Mouse (Mus musculus): Measurements from ENCODE around the gene Tmem234. TPM values are rescaled to one million over a fixed set of nuclear protein-coding genes. Genes with fewer than 3 reads are reported as not detected.

Gene Tmem234
- polyA plus RNA-seq, 1 experiment, result 156 TPM

GRCm38 (mm10) chr4:129624281-129625028, 24.0 kb downstream of the Tmem234 start:
- DNase-seq (ENCODE audit: low read depth), result peak; percentile 98
- TF ChIP-seq POLR2A (IDR thresholded peaks at IDR 0.05; ENCODE audit: borderline replicate concordance, extremely low read depth, insufficient read depth, insufficient read length, poor library complexity, severe bottlenecking), result peak; percentile 30; the same call in 1 of the 2 replicates
- TF ChIP-seq CTCF (IDR thresholded peaks at IDR 0.05; ENCODE audit: borderline replicate concordance, extremely low read depth, insufficient read depth, insufficient read length), result no peak

GRCm38 (mm10) chr4:129625029-129625370, 24.5 kb downstream of the Tmem234 start:
- TF ChIP-seq CTCF (IDR thresholded peaks at IDR 0.05; ENCODE audit: borderline replicate concordance, extremely low read depth, insufficient read depth, insufficient read length) (no peak), POLR2A (IDR thresholded peaks at IDR 0.05; ENCODE audit: borderline replicate concordance, extremely low read depth, insufficient read depth, insufficient read length, poor library complexity, severe bottlenecking) (no peak)
- peak; percentile 83 for DNase-seq (ENCODE audit: low read depth)

- TF ChIP-seq POLR2A (IDR thresholded peaks at IDR 0.05; ENCODE audit: borderline replicate concordance, extremely low read depth, insufficient read depth, insufficient read length, poor library complexity, severe bottlenecking) (no peak), CTCF (IDR thresholded peaks at IDR 0.05; ENCODE audit: borderline replicate concordance, extremely low read depth, insufficient read depth, insufficient read length) (no peak)
- DNase-seq (ENCODE audit: low read depth), result no peak
Observed at GRCm38 (mm10) chr4:129625496-129625895, 25.0 kb downstream of the Tmem234 start.

- no peak for DNase-seq (ENCODE audit: low read depth)
- no peak for TF ChIP-seq POLR2A (IDR thresholded peaks at IDR 0.05; ENCODE audit: borderline replicate concordance, extremely low read depth, insufficient read depth, insufficient read length, poor library complexity, severe bottlenecking)
- TF ChIP-seq CTCF (IDR thresholded peaks at IDR 0.05; ENCODE audit: borderline replicate concordance, extremely low read depth, insufficient read depth, insufficient read length), result no peak
Observed at GRCm38 (mm10) chr4:129626035-129626434, 25.6 kb downstream of the Tmem234 start.

- no peak for TF ChIP-seq POLR2A (IDR thresholded peaks at IDR 0.05; ENCODE audit: borderline replicate concordance, extremely low read depth, insufficient read depth, insufficient read length, poor library complexity, severe bottlenecking)
- TF ChIP-seq CTCF (IDR thresholded peaks at IDR 0.05; ENCODE audit: borderline replicate concordance, extremely low read depth, insufficient read depth, insufficient read length), result no peak
- peak; percentile 42 for DNase-seq (ENCODE audit: low read depth)
Observed at GRCm38 (mm10) chr4:129630944-129631343, 30.5 kb downstream of the Tmem234 start.

- no peak for DNase-seq (ENCODE audit: low read depth)
- no peak for TF ChIP-seq POLR2A (IDR thresholded peaks at IDR 0.05; ENCODE audit: borderline replicate concordance, extremely low read depth, insufficient read depth, insufficient read length, poor library complexity, severe bottlenecking)
- no peak for TF ChIP-seq CTCF (IDR thresholded peaks at IDR 0.05; ENCODE audit: borderline replicate concordance, extremely low read depth, insufficient read depth, insufficient read length)
Observed at GRCm38 (mm10) chr4:129631867-129632266, 31.4 kb downstream of the Tmem234 start.

GRCm38 (mm10) chr4:129633852-129634251, 33.4 kb downstream of the Tmem234 start:
- TF ChIP-seq CTCF (IDR thresholded peaks at IDR 0.05; ENCODE audit: borderline replicate concordance, extremely low read depth, insufficient read depth, insufficient read length) (no peak), POLR2A (IDR thresholded peaks at IDR 0.05; ENCODE audit: borderline replicate concordance, extremely low read depth, insufficient read depth, insufficient read length, poor library complexity, severe bottlenecking) (no peak)
- no peak for DNase-seq (ENCODE audit: low read depth)

GRCm38 (mm10) chr4:129639221-129639620, 38.8 kb downstream of the Tmem234 start:
- DNase-seq (ENCODE audit: low read depth), result no peak
- TF ChIP-seq POLR2A (IDR thresholded peaks at IDR 0.05; ENCODE audit: borderline replicate concordance, extremely low read depth, insufficient read depth, insufficient read length, poor library complexity, severe bottlenecking), result no peak
- no peak for TF ChIP-seq CTCF (IDR thresholded peaks at IDR 0.05; ENCODE audit: borderline replicate concordance, extremely low read depth, insufficient read depth, insufficient read length)

GRCm38 (mm10) chr4:129640101-129640637, 39.7 kb downstream of the Tmem234 start:
- DNase-seq (ENCODE audit: low read depth), result no peak
- no peak for TF ChIP-seq CTCF (IDR thresholded peaks at IDR 0.05; ENCODE audit: borderline replicate concordance, extremely low read depth, insufficient read depth, insufficient read length)
- no peak for TF ChIP-seq POLR2A (IDR thresholded peaks at IDR 0.05; ENCODE audit: borderline replicate concordance, extremely low read depth, insufficient read depth, insufficient read length, poor library complexity, severe bottlenecking)

- TF ChIP-seq POLR2A (IDR thresholded peaks at IDR 0.05; ENCODE audit: borderline replicate concordance, extremely low read depth, insufficient read depth, insufficient read length, poor library complexity, severe bottlenecking) (no peak; the same call in 1 of the 2 replicates), CTCF (IDR thresholded peaks at IDR 0.05; ENCODE audit: borderline replicate concordance, extremely low read depth, insufficient read depth, insufficient read length) (no peak)
- peak; percentile 100 for DNase-seq (ENCODE audit: low read depth)
Observed at GRCm38 (mm10) chr4:129640638-129641467, 40.4 kb downstream of the Tmem234 start, which contains the start of gene Txlna. Gene Txlna, minus strand, starts transcription at chr4:129641065.

- DNase-seq (ENCODE audit: low read depth), result peak; percentile 58
- TF ChIP-seq CTCF (IDR thresholded peaks at IDR 0.05; ENCODE audit: borderline replicate concordance, extremely low read depth, insufficient read depth, insufficient read length), result no peak
- no peak for TF ChIP-seq POLR2A (IDR thresholded peaks at IDR 0.05; ENCODE audit: borderline replicate concordance, extremely low read depth, insufficient read depth, insufficient read length, poor library complexity, severe bottlenecking)
Observed at GRCm38 (mm10) chr4:129641756-129642155, 41.3 kb downstream of the Tmem234 start.
